Mouse (Mus musculus) heart, postnatal 0 days (tissue): ENCODE results near the gene Relch. TPM values are rescaled to one million over a fixed set of nuclear protein-coding genes. Genes with fewer than 3 reads are reported as not detected.

Source experiments
- ATAC-seq: fragments of 200-750 bp; cut with Nextera tagmentation; 2 replicates; pipeline ENCODE4 v1.8.0; 2017; ENCODE audit warnings: low read depth, moderate number of reproducible peaks, moderate library complexity; ENCODE audit not compliant: insufficient read depth
- DNase-seq: peaks from one replicate; pipeline ENCODE4 v3.0.0-alpha.2; 2016; ENCODE audit warnings: low spot score
- H3K27ac ChIP-seq: fragments of 300-500 bp; sonication (generic); 2 replicates; pipeline ENCODE4 v1.5.1; 2014; ENCODE audit warnings: low read depth, mild to moderate bottlenecking
- H3K27me3 ChIP-seq: fragments of 300-500 bp; sonication (generic); 2 replicates; pipeline ENCODE4 v1.6.1; 2014; ENCODE audit warnings: low read length, mixed read lengths; ENCODE audit not compliant: control insufficient read depth, insufficient read depth
- H3K36me3 ChIP-seq: fragments of 300-500 bp; sonication (generic); replicated peaks from 2 replicates; pipeline ENCODE4 v1.6.1; 2014; ENCODE audit warnings: low read length, mixed read lengths; ENCODE audit not compliant: control insufficient read depth, insufficient read depth
- H3K4me1 ChIP-seq: fragments of 300-500 bp; sonication (generic); 2 replicates; pipeline ENCODE4 v1.6.1; 2014; ENCODE audit warnings: antibody characterized with exemption; ENCODE audit not compliant: control insufficient read depth, insufficient read depth
- H3K4me2 ChIP-seq: fragments of 300-500 bp; sonication (generic); 2 replicates; pipeline ENCODE4 v1.6.1; 2014; ENCODE audit warnings: low read depth, mild to moderate bottlenecking, low read length, moderate library complexity
- H3K4me3 ChIP-seq: fragments of 300-500 bp; sonication (generic); 2 replicates; pipeline ENCODE4 v1.5.1; 2014; ENCODE audit warnings: low read depth, low read length
- H3K9ac ChIP-seq: fragments of 300-500 bp; sonication (generic); replicated peaks from 2 replicates; pipeline ENCODE4 v1.6.1; 2014; ENCODE audit warnings: low read depth, low read length, mixed read lengths
- H3K9me3 ChIP-seq: fragments of 300-500 bp; sonication (generic); replicated peaks from 2 replicates; pipeline ENCODE4 v1.6.1; 2016; ENCODE audit warnings: low read length; ENCODE audit not compliant: control insufficient read depth
- CTCF ChIP-seq: IDR thresholded peaks from 2 replicates; pipeline ENCODE4 v1.5.1; 2016; ENCODE audit warnings: antibody characterized with exemption, control low read depth, low read depth
- EP300 ChIP-seq: IDR thresholded peaks from 2 replicates; pipeline ENCODE4 v1.6.1; 2016; ENCODE audit warnings: antibody characterized with exemption, low read depth
- WGBS: fragments of 180-500 bp; shearing (Covaris S2); extraction: QIAGEN DNeasy Blood & Tissue Kit; methylation state at CpG from one replicate; pipeline ENCODE4 v1.1.7; 2014; 5-methylcytosine and 5-hydroxymethylcytosine counted together
- polyA plus RNA-seq: library from polyadenylated mRNA; unstranded; fragments of >200 nt; fragmentation: Nextera tagmentation; extraction: Ambion mirVana; gene quantifications from 2 replicates; pipeline ENCODE4 v1.2.1, GENCODE M21; 2015
- total RNA-seq: library from RNA; depleted of rRNA; stranded (reverse); fragments of >200 nt; gene quantifications from 2 replicates; pipeline ENCODE4 v1.2.3, GENCODE M21; 2014; ENCODE audit warnings: low replicate concordance

Gene Relch
- total and polyA plus RNA-seq, 2 experiments from 2014 or later = 12.2 to 23.9 TPM

DNA sequence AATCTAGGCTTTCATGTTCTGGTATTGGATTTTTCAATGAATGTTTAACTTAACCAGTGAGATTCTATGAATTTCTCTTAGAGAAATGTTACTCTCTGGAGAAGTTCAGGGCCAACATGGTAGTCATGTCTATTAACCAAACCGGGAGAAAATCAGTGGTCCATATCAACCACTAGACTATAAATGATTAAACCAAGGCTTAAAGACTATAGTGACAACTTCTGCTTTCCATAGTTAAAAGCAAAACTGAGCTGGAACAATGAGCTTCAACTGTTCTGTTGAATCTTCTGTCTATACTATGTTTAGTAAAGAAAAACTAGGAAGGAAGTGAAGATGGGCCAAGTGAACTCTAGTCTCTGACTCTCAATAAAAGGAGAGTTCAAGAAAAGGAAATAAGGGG is 82.8 kb downstream of the Relch start:
- DNase-seq = no peak
- H3K9me3 ChIP-seq = no peaks in the 10 kb centered on the region
- WGBS = 96% methylated on average over 1 of the region's 1 CpGs

DNA sequence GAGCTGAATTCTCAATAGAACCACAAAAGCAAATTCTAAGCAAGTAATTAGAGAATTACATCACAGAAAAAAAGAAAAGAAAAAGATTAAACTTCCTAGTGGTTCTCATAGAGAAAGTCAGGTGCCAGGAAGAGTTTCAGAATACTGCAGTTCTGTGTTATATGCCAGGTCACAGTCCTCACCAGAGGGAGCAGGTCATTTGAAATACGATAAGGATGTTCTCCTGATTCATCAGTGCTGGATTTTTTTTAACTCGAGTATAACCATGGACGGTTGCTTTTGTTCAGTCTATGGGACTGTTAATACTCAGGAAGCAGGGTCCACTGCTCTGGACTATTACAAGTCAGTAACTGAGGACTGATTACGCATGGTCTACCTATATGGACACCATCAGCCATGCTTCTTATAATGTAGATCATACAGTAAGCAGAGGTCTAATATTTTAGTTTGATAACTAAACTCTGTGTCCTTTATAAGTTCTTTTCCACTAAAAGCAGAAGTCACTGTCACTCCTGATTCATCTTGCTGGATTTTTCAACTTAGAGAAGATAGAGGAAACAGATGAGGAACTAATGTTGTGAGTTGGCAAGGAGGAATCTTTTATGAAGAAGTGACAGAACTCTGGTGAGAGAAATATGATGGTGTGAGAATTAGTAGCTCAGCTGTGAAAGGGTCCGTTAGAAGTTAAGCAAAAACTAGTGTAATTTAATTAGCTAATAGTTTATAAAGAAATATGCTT is 83.4 kb downstream of the Relch start:
- H3K36me3 ChIP-seq = peaks cover 70% of the 10 kb centered on the region
- H3K4me2 ChIP-seq = no peak overlapping the region
- no peak overlapping the region for H3K4me3 ChIP-seq
- H3K9me3 ChIP-seq = no peaks in the 10 kb centered on the region
- TF ChIP-seq CTCF = no peak
- no peak for TF ChIP-seq EP300
- no peaks in the 10 kb centered on the region for H3K4me1 ChIP-seq
- H3K9ac ChIP-seq = no peak overlapping the region
- DNase-seq = no peak
- no peak for ATAC-seq
- H3K27ac ChIP-seq = no peak overlapping the region
- 85% methylated on average over 5 of the region's 5 CpGs for WGBS
- no peaks in the 10 kb centered on the region for H3K27me3 ChIP-seq

More for the DNA sequence above, 82.8 kb downstream of the Relch start:
- no peak for TF ChIP-seq EP300
- TF ChIP-seq CTCF = no peak
- no peak for ATAC-seq
- Histone ChIP-seq H3K27ac (no peak overlapping the region), H3K4me1 (no peaks in the 10 kb centered on the region), H3K36me3 (peaks cover 72% of the 10 kb centered on the region), H3K4me3 (no peak overlapping the region), H3K4me2 (no peak overlapping the region), H3K27me3 (no peaks in the 10 kb centered on the region), H3K9ac (no peak overlapping the region)

DNA sequence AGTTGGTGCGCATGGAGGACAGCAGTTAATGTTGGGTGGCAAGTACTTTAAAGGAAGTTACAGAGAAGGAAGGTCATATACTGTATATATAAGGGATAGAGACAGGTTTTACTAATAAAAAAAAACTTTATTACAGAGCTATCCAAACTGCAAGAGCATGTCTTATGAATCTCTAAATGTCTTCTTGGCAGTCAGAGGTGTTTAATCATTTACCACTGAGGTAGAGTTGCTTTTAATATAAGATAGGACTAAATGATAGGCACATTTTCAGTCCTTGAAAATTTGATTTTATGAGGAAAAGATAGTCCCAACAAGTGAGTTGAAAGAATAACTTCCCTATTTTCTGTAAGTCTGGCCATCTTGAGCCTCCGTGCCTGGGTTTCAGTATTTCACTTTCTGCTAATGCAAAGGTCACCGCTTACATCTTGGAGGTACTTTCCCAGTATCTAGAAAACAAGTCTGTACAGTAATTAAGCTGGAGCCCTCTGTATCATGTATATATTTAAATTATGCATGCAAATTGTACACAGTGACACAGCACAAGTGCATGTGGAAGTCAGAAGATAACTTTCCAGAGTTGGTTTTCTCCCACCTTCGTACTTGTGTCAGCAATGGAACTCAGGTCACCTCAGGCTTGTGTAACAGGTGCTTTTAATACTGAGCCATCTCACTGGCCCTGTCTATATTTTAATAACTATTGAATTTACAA is 84.6 kb downstream of the Relch start:
- H3K9me3 ChIP-seq = no peaks in the 10 kb centered on the region
- no peaks in the 10 kb centered on the region for H3K27me3 ChIP-seq
- no peaks in the 10 kb centered on the region for H3K4me1 ChIP-seq
- no peak for TF ChIP-seq CTCF
- no peak for TF ChIP-seq EP300
- 99% methylated on average over 4 of the region's 4 CpGs for WGBS
- no peak overlapping the region for H3K9ac ChIP-seq
- no peak overlapping the region for H3K4me3 ChIP-seq
- ATAC-seq (no peak), DNase-seq (no peak)
- no peak overlapping the region for H3K4me2 ChIP-seq
- H3K36me3 ChIP-seq = peaks cover 69% of the 10 kb centered on the region
- H3K27ac ChIP-seq = no peak overlapping the region

DNA sequence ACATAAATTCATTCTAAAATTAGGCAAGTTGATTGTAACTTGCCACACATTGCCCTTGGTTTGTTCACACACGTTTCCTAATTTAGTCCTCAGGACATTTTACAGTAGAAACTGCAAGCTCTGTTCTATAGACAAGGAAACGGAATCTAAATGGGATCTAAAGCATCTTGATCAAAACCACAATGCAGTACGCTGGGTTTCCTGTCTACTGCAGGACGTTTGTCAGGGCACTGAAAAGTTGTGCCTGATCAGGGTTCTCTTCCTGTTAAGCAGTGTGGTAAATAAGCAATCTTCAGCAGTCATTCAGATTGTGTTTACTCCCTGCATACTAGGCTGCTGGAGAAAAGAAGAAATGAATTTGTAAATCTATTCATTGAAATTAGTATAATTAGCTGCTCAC is 88.5 kb downstream of the Relch start:
- WGBS = 67% methylated on average over 4 of the region's 4 CpGs
- H3K4me1 ChIP-seq = no peaks in the 10 kb centered on the region
- no peak overlapping the region for H3K9ac ChIP-seq
- H3K9me3 ChIP-seq = no peaks in the 10 kb centered on the region
- peaks cover 56% of the 10 kb centered on the region for H3K36me3 ChIP-seq
- no peaks in the 10 kb centered on the region for H3K27me3 ChIP-seq
- H3K27ac ChIP-seq = no peak overlapping the region
- H3K4me2 ChIP-seq = no peak overlapping the region
- DNase-seq (no peak), ATAC-seq (no peak)
- no peak for TF ChIP-seq CTCF
- no peak for TF ChIP-seq EP300
- no peak overlapping the region for H3K4me3 ChIP-seq

DNA sequence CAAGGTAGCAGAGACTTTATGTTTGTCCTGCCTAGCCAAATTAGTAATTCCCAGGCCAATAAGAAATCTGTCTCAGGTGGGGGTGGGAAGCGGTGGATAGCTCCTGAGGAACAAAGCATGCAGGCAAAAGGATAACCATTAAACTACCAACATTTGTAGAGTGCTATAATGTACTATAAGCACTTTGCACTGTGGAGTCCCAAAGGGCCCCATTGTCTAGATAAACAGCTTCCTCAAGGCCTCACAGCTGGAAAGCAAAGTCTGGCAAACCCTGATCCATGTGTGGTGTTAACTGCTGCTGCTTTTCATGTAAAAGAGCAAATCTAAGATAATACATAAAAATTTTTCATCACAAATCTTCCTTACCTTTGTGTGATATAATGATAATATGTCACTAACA is 89.3 kb downstream of the Relch start:
- Histone ChIP-seq H3K27me3 (no peaks in the 10 kb centered on the region), H3K4me3 (no peak overlapping the region), H3K9ac (no peak overlapping the region), H3K4me2 (no peak overlapping the region), H3K27ac (no peak overlapping the region), H3K9me3 (no peaks in the 10 kb centered on the region), H3K4me1 (no peaks in the 10 kb centered on the region), H3K36me3 (peaks cover 52% of the 10 kb centered on the region)
- DNase-seq = no peak
- no peak for TF ChIP-seq EP300
- TF ChIP-seq CTCF = no peak
- 91% methylated on average over 1 of the region's 1 CpGs for WGBS
- no peak for ATAC-seq
